Mouse (Mus musculus) megakaryocyte, embryonic 14.5 days (primary cell): Measurements from ENCODE around the gene Ccdc34.

Experiments used
- FLI1 ChIP-seq: IDR thresholded peaks from 2 replicates; pipeline ENCODE4 v1.6.1; 2012; ENCODE audit warnings: low read length, inconsistent platforms, mixed read lengths
- GATA1 ChIP-seq: IDR thresholded peaks from 3 replicates; pipeline ENCODE4 v1.6.1; 2012; ENCODE audit warnings: mixed read lengths, low read length, inconsistent platforms, borderline replicate concordance

GRCm38 (mm10) chr2:110080532-110080931 is 62.9 kb downstream of the Ccdc34 start:
- TF ChIP-seq GATA1 (no peak), FLI1 (no peak)
